Mouse (Mus musculus): ENCODE results near the gene B4galt3.

- TF ChIP-seq TAL1 (IDR thresholded peaks at IDR 0.05; ENCODE audit: low read length) (no peak), GATA1 (IDR thresholded peaks at IDR 0.05; ENCODE audit: low read length) (no peak)
Observed at GRCm38 (mm10) chr1:171223796-171224195, 46.3 kb upstream of the B4galt3 start.

Measured in erythroblast, embryonic 14.5 days (primary cell).